Mouse (Mus musculus): ENCODE data around the gene Mgrn1. TPM values are rescaled to one million over a fixed set of nuclear protein-coding genes. Genes with fewer than 3 reads are reported as not detected.

Gene Mgrn1
- polyA plus RNA-seq, 1 experiment = 221 TPM

DNA sequence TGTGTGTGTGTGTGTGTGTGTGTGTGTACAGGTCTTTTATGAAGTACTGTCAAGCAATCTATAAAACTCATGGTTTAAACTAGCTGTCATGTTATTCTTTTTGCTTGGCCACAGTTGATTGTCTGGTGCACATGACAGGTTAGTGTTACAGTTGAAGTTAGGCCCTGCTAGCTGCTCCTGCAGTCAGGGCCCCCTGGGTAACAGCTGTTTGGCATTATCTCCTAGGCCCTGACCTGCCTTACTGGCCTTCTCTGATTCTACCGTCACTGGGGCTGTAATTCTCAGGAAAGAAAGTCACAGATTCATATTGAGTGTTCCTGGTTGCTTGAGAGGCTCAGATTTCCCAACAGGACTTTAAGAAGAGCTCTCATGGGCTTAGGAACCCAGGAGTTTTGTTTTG is 19.5 kb downstream of the Mgrn1 start:
- no peak for DNase-seq (ENCODE audit: extremely low spot score in 1 of 2, low spot score in 1 of 2)

DNA sequence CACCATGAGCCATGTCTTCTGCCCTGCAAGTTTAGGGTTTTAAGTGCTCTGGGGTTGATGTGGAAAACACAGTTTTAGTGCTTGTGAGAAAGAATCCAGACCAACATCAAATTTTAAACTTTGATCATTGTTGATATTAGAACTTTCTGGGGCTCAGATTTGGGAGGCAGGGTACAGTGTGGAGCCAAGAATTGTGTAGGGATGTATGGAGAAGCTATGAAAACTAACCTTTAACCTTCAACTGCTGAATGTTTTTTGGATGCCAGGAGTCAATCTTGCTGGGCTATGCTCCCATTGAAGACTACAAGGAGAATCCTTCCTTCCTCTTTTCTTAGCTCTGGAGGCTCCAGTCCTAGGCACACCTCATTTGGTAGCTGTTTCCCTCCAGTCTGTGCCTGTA is 20.5 kb downstream of the Mgrn1 start:
- DNase-seq (ENCODE audit: extremely low spot score in 1 of 2, low spot score in 1 of 2) = no peak

DNA sequence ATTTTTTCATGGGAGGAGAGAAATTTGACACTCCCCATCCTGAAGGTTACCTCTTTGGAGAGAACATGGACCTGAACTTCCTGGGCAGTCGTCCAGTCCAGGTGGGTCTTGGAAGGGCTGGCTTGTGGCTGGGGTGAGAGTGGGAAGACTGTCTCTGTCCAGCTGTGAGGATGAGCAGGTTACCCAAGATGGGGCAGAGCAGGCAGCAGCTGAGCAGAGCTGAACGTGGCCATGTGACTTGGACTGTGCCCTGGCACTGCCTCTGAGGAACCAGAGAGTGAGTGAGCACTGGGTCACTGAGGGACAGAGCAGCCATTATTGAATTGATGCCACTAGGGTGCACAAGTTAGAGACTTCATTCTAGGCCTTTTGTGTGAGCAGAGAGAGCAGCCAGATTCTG is 21.3 kb downstream of the Mgrn1 start:
- no peak for DNase-seq (ENCODE audit: extremely low spot score in 1 of 2, low spot score in 1 of 2)

DNA sequence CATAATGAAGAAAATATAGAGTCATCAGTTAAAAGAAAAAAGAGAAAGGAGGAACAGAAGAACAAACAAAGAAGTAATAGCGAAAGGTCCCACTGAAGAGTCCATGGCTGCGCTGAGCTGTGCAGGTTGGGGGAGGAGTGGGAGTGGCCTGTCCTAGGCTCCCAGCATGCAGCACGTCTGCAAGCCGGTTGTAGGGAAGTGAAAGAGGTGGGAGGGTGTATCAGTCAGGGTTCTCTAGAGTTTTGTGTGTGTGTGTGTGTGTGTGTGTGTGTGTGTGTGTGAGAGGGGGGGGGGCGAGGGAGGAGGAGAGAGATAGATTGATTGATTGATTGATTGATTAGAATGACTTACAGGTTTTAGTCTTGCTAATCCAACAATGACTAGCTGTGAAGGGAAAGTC is 21.9 kb downstream of the Mgrn1 start:
- no peak for DNase-seq (ENCODE audit: extremely low spot score in 1 of 2, low spot score in 1 of 2)

DNA sequence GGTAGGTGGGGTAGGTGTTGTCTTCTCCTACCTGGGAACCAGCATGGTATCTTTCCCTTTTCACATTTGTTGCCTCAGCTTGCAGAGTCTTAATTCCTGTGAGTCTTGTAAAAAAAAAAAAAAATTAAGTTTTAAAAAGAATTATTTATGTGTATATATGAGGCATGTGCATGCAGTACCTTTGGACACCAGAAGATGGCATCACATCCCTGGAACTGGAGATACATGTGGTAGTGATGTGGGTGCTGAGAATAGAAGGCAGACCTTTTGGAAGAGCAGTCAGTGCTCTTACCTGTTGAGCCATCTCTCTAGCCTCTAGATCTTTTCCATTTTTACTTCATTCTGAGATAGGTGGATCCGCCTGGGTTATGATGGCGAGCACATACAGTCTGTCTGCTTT is 23.7 kb downstream of the Mgrn1 start:
- no peak for DNase-seq (ENCODE audit: extremely low spot score in 1 of 2, low spot score in 1 of 2)

DNA sequence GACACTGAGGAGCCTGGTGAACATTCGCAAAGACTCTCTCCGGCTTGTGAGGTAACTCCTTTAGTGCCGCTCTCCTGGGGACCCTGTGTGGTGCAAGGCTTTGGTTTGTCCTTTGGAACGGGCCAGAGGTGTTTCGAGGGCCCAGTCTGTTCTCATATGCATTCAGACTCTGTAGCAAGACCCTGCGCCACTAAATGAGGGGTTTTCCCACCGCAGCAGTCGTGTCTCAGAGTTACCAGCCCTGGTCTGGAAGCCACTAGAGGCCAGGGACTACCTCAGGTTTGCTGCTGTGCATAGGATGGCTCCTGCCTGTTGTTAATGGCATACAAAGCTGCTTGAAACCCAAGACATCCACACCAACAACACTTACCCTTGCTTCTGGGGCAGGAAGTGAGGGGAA is 24.7 kb downstream of the Mgrn1 start:
- DNase-seq (ENCODE audit: extremely low spot score in 1 of 2, low spot score in 1 of 2) = no peak

DNA sequence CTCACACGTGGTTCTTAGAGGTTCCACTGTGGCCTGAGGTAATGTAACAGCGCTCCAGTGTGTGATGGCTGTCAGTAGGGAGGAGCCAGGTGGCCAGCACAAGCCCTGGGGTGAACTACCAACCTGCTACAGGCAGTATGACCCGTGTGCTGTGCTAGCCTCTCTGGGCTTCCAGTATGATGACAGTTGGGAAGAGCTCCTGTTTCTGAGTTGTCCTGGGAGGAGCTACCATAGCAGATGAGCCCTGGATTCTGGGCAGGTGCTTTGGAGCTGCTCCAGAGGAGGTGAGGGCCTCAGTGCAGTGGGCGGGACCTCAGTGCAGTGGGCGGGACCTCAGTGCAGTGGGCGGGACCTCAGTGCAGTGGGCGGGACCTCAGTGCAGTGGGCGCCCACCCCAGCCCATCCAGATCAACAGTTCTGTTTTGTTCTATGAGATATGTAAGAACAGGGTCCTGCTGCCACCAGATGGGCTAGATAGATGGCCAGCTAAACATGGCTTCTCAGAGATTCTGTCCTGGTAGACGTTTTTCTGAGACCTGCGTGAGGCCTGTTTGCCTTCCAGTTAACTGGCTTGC is 26.1 kb downstream of the Mgrn1 start:
- no peak for DNase-seq (ENCODE audit: extremely low spot score in 1 of 2, low spot score in 1 of 2)

DNA sequence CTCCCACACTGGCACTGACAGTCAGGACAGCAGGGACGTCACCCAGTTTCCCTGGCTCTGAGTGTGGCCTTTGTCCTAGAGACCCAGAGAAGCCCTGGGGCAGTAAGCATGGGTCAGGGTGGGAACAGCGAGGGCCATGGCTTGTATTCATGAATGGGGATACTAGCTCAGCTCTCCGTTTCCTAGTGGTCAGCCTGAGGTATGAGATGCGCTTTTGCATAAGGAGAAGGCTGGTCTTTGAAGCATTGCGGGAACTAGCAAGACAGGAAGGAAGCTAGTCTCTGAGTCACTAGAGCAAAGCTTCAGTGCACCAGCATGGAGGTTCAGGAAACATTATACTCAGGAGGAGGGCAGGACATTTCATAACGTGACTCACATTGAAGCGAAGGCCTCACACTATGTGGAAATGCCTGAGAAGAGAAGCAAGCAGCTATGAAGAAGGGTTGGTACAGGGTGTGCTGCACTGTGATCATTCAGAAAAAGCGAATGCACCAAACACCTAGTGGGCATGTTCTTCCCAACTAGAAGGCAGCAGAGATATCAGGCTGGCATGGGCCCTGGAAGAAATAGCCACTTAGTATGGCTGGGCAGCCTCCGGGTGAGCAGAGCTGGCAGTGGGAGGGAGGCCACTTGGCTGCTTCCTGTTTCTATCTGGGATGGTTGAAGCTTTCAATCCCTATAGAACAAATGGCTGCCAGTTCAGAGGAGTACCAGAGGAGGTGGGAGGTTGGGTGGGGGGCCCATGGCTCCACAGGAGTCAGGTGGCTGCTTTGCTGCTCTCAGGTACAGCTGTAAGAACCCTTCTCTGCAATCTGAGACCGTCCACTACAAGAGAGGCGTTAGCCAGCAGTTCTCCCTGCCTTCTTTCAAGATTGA is 27.1 kb downstream of the Mgrn1 start:
- DNase-seq (ENCODE audit: extremely low spot score in 1 of 2, low spot score in 1 of 2) = peak in 1 of 2 experiments; percentile 44

DNA sequence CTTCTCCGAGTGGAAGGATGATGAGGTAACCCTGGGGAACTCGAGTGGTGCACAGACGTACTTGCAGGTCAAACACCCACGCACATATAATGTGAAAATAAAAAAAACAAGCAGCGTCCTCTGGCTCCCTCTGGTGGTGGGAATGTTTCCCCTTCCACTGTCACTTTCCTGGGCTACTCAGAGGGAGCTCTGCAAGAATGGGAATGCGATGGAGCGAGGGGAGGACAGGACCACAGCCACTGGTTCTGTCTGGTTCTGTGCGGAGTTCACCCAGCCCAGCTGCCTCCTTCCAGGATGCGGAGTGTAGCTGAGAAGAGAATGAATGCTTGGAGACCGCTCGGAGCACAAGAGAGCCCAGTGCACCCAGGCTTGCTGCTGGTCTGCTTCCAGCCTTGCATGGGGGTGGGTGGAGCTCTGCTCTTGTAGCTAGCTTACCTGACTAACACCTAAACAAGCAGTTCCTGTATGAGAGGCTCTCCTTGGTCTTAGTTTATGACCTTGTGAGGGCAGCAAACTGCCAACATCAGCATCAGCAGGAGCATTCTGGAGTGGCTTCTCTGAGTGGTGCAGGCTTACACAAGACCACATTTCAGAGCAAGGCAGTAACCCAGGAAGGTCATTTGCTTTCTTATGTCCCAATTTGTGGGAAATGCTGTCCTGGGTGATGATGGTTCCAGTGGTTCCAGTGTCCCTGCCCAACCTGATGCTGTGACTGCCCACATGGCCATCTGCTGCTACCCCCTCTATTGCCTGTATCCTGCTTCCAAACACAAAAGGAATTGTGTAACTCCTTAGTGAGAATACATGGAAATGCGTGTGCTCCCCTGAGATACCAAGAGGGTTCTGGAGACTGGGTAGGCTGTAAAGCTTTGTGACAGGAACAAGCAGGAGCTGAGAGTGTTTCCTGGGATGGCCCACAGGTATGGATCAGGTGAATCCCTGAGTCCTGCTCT is 28.0 kb downstream of the Mgrn1 start:
- DNase-seq (ENCODE audit: extremely low spot score in 1 of 2, low spot score in 1 of 2) = peak; percentile 85 to 96

DNA sequence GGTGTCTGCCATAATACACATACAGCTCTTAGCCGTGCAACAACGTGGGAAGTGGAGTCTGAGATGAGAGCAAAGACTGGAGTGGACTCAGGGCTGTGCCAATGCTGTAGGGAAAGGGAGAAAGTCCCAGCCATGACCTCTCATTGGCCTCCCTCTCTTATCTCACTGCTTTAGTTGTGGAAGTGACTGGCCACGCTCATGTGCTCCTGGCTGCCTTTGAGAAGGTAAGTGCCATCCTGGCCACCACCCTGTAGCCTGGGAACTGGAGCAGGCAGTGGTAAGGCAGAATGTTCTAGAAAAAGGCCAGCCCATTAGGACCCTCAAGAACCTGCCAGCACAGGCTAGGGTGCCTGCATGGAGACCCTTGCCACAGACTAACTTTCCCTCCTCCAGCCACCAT is 29.9 kb downstream of the Mgrn1 start:
- DNase-seq (ENCODE audit: extremely low spot score in 1 of 2, low spot score in 1 of 2) = no peak

DNA sequence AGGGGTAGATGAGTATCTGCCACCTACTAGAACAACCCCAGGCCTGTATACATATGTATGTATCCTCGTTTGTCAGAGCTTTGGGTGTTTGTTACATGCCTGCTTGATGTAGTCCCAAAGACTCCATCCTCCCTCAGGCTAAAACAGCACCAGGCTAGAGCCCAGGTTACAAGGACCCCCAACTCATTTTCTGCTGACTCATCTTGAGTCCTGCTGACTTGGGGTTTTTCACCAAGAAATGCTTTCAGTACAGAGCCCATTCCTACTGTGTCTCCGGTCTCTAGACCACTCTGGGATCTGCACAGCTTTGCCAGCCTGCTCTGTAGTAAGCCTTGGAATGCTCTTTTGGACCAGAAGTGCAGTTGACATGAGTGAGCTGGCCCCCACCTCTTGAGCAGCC is 30.6 kb downstream of the Mgrn1 start:
- DNase-seq (ENCODE audit: extremely low spot score in 1 of 2, low spot score in 1 of 2) = no peak

DNA sequence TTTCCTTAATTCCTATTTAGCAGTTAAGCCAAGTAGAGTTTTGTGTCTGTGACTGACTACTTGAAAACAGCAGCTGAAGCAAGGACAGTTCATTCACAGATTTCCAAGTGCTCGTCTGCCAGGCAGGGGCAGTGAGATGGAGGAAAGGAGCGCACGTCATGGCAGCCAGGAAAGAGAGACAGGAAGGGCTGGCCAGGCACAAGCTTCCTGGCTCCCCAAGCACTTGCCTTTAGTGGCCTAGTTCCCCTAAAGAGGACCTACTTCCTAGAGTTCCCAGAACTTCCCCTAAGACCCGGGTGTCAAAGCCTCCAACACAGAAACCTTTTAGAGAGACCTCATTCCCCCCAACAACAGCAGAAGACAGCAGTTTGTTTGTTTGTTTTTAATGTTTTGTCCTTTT is 34.5 kb downstream of the Mgrn1 start:
- DNase-seq (ENCODE audit: extremely low spot score in 1 of 2, low spot score in 1 of 2) = no peak

DNA sequence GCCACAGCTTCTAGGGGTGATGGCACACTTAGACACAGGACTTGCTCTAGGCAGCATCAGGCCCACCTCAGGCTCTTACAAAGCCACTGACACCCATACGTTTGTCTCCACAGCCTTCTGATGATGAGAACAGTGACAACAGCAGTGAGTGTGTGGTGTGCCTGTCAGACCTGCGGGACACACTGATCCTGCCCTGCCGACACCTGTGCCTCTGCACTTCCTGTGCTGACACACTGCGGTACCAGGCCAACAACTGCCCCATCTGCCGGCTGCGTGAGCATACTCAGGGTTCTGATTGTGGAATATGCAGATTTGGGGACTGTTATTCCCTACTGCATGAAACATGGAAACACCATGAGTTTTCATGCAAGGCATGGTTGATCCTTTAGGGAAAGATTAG is 36.4 kb downstream of the Mgrn1 start:
- no peak for DNase-seq (ENCODE audit: extremely low spot score in 1 of 2, low spot score in 1 of 2)

DNA sequence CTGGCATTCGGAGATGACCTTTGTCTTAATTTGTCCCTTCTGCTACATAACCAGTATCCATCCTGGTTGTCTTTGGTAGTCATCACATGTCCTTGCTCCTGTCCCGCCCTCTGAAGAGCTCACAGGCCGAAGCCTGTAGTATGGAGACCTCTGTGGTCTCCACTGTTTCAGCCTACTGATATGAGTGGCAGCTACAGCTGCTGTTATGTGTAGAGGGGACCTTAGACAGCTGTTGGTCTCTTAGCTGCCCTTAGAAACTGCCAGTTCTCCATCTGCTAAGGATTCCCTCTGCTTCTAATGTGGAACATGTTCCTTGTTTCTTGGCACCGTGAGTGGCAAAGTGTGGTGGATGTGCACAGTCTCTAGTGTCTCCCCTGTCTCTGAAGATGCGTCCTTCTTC is 37.9 kb downstream of the Mgrn1 start:
- no peak for DNase-seq (ENCODE audit: extremely low spot score in 1 of 2, low spot score in 1 of 2)

DNA sequence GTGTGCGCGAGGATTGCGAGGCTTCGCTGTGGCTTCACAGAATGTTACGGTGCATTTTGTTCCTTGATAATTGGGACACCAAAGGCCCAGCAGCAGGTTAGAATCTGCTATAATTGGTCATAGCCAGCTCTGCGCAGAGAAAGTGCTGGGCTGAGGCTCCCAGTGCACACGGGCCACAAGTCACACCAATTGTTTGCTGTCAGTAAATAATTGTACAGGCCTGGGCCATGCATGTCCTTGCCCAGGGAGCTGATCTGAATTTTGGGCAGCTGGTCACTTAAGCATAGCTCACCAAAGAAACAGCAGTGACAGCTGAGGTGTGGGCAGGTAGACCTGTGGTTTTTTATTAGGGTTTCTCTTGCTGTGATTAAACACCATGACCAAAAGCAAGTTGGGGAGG is 41.9 kb downstream of the Mgrn1 start:
- no peak for DNase-seq (ENCODE audit: extremely low spot score in 1 of 2, low spot score in 1 of 2)

DNA sequence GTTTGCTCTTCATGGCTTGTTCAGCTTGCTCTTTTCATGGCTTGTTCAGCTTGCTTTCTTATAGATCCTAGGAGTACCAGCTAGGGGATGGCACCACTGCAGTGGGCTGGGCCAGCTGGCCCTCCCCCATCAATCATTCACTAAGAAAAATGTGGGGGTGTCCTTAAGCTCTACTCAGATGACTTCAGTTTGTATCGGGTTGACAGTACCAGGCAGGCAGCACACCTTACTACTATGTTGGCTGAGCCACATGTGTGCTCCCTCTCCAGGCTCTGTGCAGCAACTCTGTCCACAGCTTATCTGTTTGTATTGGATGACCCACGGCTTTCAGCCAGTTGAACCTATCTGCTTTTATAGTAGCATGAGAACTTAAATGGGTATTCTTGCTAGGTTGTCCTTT is 42.4 kb downstream of the Mgrn1 start:
- DNase-seq (ENCODE audit: extremely low spot score in 1 of 2, low spot score in 1 of 2) = no peak

DNA sequence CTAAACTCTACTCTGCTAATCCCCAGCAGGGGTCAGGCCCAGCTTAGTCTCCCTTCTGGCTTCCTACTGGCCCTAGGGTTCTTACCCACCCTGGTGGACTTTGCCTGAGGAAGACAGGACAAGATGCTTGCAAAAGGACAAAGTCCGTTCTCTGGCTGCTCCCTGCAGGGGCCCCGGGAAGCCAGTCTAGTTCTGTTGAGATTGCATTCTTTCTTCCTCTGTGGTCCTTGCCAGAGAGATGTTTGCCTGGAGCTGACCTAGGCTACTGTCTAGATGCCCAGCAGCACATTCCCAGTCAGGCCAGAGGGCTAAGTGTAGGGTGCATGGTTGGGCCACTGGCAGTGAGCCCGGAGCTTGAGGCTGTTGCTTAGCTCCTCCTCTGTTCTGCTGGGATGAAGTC is 46.4 kb downstream of the Mgrn1 start:
- DNase-seq (ENCODE audit: extremely low spot score in 1 of 2, low spot score in 1 of 2) = no peak

DNA sequence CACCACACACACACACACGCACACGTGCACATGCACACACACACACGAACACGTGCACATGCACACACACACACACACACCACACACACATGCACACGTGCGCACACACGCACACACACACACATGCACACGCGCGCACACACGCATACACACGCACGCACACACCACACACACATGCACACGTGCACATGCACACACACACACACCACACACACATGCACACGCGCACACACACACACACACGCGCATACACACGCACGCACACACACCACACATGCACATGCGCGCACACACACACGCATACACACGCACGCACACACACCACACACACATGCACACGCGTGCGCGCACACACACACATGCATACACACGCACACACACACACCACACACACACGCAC is 49.4 kb downstream of the Mgrn1 start:
- no peak for DNase-seq (ENCODE audit: extremely low spot score in 1 of 2, low spot score in 1 of 2)

DNA sequence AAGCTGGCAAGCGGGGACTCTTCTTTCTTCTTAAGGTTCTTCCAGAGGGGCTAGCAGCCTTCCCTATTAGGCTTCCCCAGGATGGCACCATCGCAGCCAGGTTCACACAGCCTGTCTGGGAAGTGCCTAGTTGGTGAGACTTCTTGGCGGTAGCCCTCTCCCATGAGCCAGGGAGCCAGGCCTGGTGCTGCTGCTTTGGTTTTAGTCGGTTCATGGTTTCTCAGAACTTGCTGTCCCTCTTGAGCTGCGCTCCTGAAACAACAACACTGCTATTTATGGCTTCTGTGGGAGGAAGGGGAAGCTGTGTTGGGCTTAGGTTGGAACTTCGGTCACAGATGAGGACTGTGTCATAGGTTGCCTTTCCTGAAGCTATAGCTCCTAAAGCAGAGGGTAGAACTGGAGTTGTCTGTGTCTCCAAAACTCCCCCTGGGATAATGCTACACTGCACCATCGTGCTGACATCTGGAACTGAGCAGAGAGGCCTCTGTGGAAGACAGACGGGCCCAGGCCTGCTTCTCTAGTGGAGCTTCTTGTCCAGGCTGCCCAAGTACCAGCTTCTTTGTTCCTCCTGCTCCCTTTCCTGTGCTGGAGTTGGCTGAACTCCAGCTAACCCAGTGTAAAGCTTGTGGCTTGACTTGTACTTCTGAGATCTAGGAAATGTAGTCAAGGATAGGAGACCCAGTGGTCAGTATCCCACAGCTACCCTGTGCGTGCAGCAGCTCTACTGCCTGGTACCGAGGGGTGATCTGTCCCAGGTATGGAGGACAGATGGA is 50.1 kb downstream of the Mgrn1 start:
- no peak for DNase-seq (ENCODE audit: extremely low spot score in 1 of 2, low spot score in 1 of 2)

DNA sequence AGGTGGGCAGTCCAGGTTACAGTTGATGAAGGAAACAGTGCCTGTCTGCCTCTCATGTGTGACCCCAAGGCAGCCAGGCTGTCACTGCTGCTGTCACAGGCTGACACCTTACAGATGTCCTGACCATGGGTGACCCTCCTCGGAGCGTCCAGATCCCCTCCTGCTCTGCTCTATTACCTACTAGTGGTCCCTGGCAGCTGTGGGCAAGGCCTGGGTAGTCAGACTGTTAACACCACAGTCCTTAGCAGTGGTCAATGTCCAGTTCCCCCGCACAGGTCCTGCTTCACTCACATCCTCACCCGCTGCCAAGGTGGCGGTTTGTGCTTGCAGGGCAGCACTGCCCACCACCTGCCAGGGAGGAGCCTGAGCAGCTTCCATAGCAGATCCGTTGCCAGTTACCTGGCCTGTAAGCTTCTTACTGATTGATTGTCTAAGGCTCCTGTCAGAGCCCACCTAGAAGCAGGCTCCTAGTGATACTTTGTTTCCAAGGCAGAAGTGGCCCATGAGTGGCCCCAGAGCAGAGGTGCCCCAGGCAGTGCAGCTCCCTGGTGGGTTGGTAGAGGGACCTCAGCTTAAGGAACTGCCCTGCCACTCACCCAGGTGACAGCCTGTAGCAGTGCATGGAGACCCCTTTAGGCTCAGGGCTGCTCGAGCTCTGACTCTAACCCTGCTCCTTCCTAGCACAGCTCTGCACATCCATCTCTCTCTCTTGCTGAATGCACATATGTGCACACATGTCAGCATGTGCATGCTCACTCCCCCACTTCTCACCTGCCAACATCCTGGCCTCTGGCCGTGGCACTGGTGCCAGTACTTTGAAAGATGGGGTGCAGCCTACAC is 51.5 kb downstream of the Mgrn1 start:
- no peak for DNase-seq (ENCODE audit: extremely low spot score in 1 of 2, low spot score in 1 of 2)
